Mouse (Mus musculus) intestine, postnatal 0 days (tissue): Measurements from ENCODE around the gene Iars2. TPM values are rescaled to one million over a fixed set of nuclear protein-coding genes. Genes with fewer than 3 reads are reported as not detected.
A peak's percentile ranks its signal among the peaks of the same experiment; 100 is the strongest.
"Not testable (repeated sequence)": the region's sequence is repeated elsewhere in the genome, so short reads cannot be mapped to it uniquely, and the experiment has no call there.

ENCODE experiments used
- ATAC-seq: fragments of 200-750 bp; cut with Nextera tagmentation; 2 replicates; pipeline ENCODE4 v1.8.0; 2017; ENCODE audit warnings: mild to moderate bottlenecking, moderate TSS enrichment, moderate library complexity
- H3K27ac ChIP-seq: fragments of 300-500 bp; sonication (generic); 2 replicates; pipeline ENCODE4 v1.5.1; 2014; ENCODE audit warnings: mild to moderate bottlenecking, low read depth, low read length, moderate library complexity
- H3K27me3 ChIP-seq: fragments of 300-500 bp; sonication (generic); replicated peaks from 2 replicates; pipeline ENCODE4 v1.6.1; 2014; ENCODE audit warnings: low read length, mixed read lengths; ENCODE audit not compliant: control insufficient read depth, insufficient read depth
- H3K36me3 ChIP-seq: fragments of 300-500 bp; sonication (generic); 2 replicates; pipeline ENCODE4 v1.6.1; 2014; ENCODE audit warnings: mild to moderate bottlenecking, moderate library complexity; ENCODE audit not compliant: control insufficient read depth, insufficient read depth
- H3K4me1 ChIP-seq: fragments of 300-500 bp; sonication (generic); replicated peaks from 2 replicates; pipeline ENCODE4 v1.6.1; 2014; ENCODE audit warnings: antibody characterized with exemption, low read length, mixed read lengths; ENCODE audit not compliant: control insufficient read depth, insufficient read depth
- H3K4me2 ChIP-seq: fragments of 300-500 bp; sonication (generic); replicated peaks from 2 replicates; pipeline ENCODE4 v1.6.1; 2014; ENCODE audit warnings: low read depth, mild to moderate bottlenecking, moderate library complexity
- H3K4me3 ChIP-seq: fragments of 300-500 bp; sonication (generic); 2 replicates; pipeline ENCODE4 v1.5.1; 2014; ENCODE audit warnings: low read depth, low read length
- H3K9ac ChIP-seq: fragments of 300-500 bp; sonication (generic); 2 replicates; pipeline ENCODE4 v1.6.1; 2014; ENCODE audit warnings: mild to moderate bottlenecking, low read depth, low read length
- H3K9me3 ChIP-seq: fragments of 300-500 bp; sonication (generic); 2 replicates; pipeline ENCODE4 v1.6.1; 2016; ENCODE audit warnings: mixed run types; ENCODE audit not compliant: control insufficient read depth
- CTCF ChIP-seq: sonication (generic); IDR thresholded peaks from 2 replicates; pipeline ENCODE4 v1.5.1; 2016; ENCODE audit warnings: low read depth, mild to moderate bottlenecking, control low read depth, antibody characterized with exemption, moderate library complexity
- WGBS: fragments of 180-500 bp; shearing (Covaris S2); extraction: QIAGEN DNeasy Blood & Tissue Kit; methylation state at CpG from one replicate; pipeline ENCODE4 v1.1.7; 2014; 5-methylcytosine and 5-hydroxymethylcytosine counted together
- polyA plus RNA-seq: library from polyadenylated mRNA; unstranded; fragments of >200 nt; fragmentation: Nextera tagmentation; extraction: Ambion mirVana; gene quantifications from 2 replicates; pipeline ENCODE4 v1.2.1, GENCODE M21; 2015

Gene Iars2
- polyA plus RNA-seq, 1 experiment from 2014 or later, result 64.9 TPM

- Histone ChIP-seq H3K4me2 (peak overlapping the region; percentile 31; the same call in 1 of the 2 replicates), H3K9ac (no peak overlapping the region), H3K27me3 (no peaks in the 10 kb centered on the region), H3K9me3 (no peaks in the 10 kb centered on the region), H3K4me3 (no peak overlapping the region), H3K27ac (peak overlapping the region; percentile 37; the same call in 1 of the 2 replicates), H3K36me3 (peaks cover 9% of the 10 kb centered on the region; the same call in 1 of the 2 replicates), H3K4me1 (no peaks in the 10 kb centered on the region; the same call in 1 of the 2 replicates)
- ATAC-seq, result no peak
- WGBS, result 48% methylated on average over 6 of the region's 6 CpGs
- TF ChIP-seq CTCF, result no peak
Observed at GRCm38 (mm10) chr1:185335231-185335765, 6.1 kb upstream of the Iars2 start.

GRCm38 (mm10) chr1:185334136-185334535, 4.9 kb upstream of the Iars2 start:
- TF ChIP-seq CTCF, result no peak
- H3K4me3 ChIP-seq, result peak overlapping the region; percentile 56; the same call in 1 of the 2 replicates
- no peak overlapping the region for H3K27ac ChIP-seq
- H3K4me1 ChIP-seq, result no peaks in the 10 kb centered on the region; the same call in 1 of the 2 replicates
- ATAC-seq, result no peak
- H3K27me3 ChIP-seq, result no peaks in the 10 kb centered on the region
- H3K36me3 ChIP-seq, result no peaks in the 10 kb centered on the region
- H3K9ac ChIP-seq, result no peak overlapping the region
- no peaks in the 10 kb centered on the region for H3K9me3 ChIP-seq
- WGBS, result 63% methylated on average over 4 of the region's 4 CpGs
- peak overlapping the region; percentile 68 for H3K4me2 ChIP-seq

GRCm38 (mm10) chr1:185333651-185334050, 4.5 kb upstream of the Iars2 start:
- Histone ChIP-seq H3K9ac (no peak overlapping the region), H3K4me3 (peak overlapping the region; percentile 56; the same call in 1 of the 2 replicates), H3K27me3 (no peaks in the 10 kb centered on the region), H3K36me3 (no peaks in the 10 kb centered on the region), H3K4me2 (peak overlapping the region; percentile 68), H3K9me3 (no peaks in the 10 kb centered on the region), H3K4me1 (no peaks in the 10 kb centered on the region; the same call in 1 of the 2 replicates), H3K27ac (no peak overlapping the region)
- TF ChIP-seq CTCF, result no peak
- ATAC-seq, result peak; percentile 9; the same call in 1 of the 2 replicates
- 40% methylated on average over 5 of the region's 5 CpGs for WGBS

- Histone ChIP-seq H3K36me3 (peaks cover 2% of the 10 kb centered on the region; the same call in 1 of the 2 replicates), H3K9me3 (no peaks in the 10 kb centered on the region)
- under 1% methylated on average over 32 of the region's 32 CpGs for WGBS
Observed at GRCm38 (mm10) chr1:185331983-185332430, 2.8 kb upstream of the Iars2 start, which contains the start of gene Bpnt1. Gene Bpnt1, plus strand, starts transcription at chr1:185332149.

GRCm38 (mm10) chr1:185331364-185331763, 2.2 kb upstream of the Iars2 start:
- WGBS, result 40% methylated on average over 5 of the region's 5 CpGs
- H3K4me2 ChIP-seq, result peak overlapping the region; percentile 68; the same call in 1 of the 2 replicates

More at GRCm38 (mm10) chr1:185331983-185332430, 2.8 kb upstream of the Iars2 start, which contains the start of gene Bpnt1:
- H3K9ac ChIP-seq, result peak within 1 kb of the TSS; percentile 62
- no peaks in the 10 kb centered on the region for H3K4me1 ChIP-seq
- ATAC-seq, result peak; percentile 72
- peak within 1 kb of the TSS; percentile 68 for H3K4me2 ChIP-seq
- peak within 1 kb of the TSS; percentile 62 for H3K27ac ChIP-seq
- TF ChIP-seq CTCF, result no peak
- H3K27me3 ChIP-seq, result no peaks in the 10 kb centered on the region
- peak within 1 kb of the TSS; percentile 56 for H3K4me3 ChIP-seq

GRCm38 (mm10) chr1:185329851-185330250, 655 bp upstream of the Iars2 start:
- no peaks in the 10 kb centered on the region for H3K9me3 ChIP-seq
- peaks cover 19% of the 10 kb centered on the region for H3K36me3 ChIP-seq
- no peak for TF ChIP-seq CTCF
- 91% methylated on average over 8 of the region's 8 CpGs for WGBS
- ATAC-seq, result no peak
- no peaks in the 10 kb centered on the region for H3K27me3 ChIP-seq
- H3K9ac ChIP-seq, result no peak overlapping the region
- H3K4me3 ChIP-seq, result no peak overlapping the region; the same call in 1 of the 2 replicates
- H3K27ac ChIP-seq, result no peak overlapping the region
- no peaks in the 10 kb centered on the region; the same call in 1 of the 2 replicates for H3K4me1 ChIP-seq
- H3K4me2 ChIP-seq, result 0 out of 2 replicates have a peak overlapping the region, but pooled peaks have one; percentile 79

More at GRCm38 (mm10) chr1:185331364-185331763, 2.2 kb upstream of the Iars2 start:
- no peaks in the 10 kb centered on the region for H3K9me3 ChIP-seq
- peaks cover 8% of the 10 kb centered on the region for H3K36me3 ChIP-seq
- H3K9ac ChIP-seq, result no peak overlapping the region
- H3K4me3 ChIP-seq, result peak overlapping the region; percentile 56; the same call in 1 of the 2 replicates
- H3K27ac ChIP-seq, result no peak overlapping the region
- no peaks in the 10 kb centered on the region for H3K27me3 ChIP-seq
- H3K4me1 ChIP-seq, result no peaks in the 10 kb centered on the region
- peak; percentile 31; the same call in 1 of the 2 replicates for TF ChIP-seq CTCF
- ATAC-seq, result no peak

- not testable (repeated sequence) for H3K4me1 ChIP-seq, H3K9ac ChIP-seq, H3K27ac ChIP-seq, H3K9me3 ChIP-seq, H3K27me3 ChIP-seq, ATAC-seq
- Histone ChIP-seq H3K36me3 (peaks cover 37% of the 10 kb centered on the region), H3K4me3 (peak overlapping the region; percentile 85), H3K4me2 (peak overlapping the region; percentile 79)
- WGBS, result 47% methylated on average over 3 of the region's 3 CpGs
Observed at GRCm38 (mm10) chr1:185327754-185328345, 1.3 kb downstream of the Iars2 start.
